Mouse (Mus musculus) neural tube, embryonic 11.5 days (tissue): Measurements from ENCODE around the gene Insm1. TPM values are rescaled to one million over a fixed set of nuclear protein-coding genes. Genes with fewer than 3 reads are reported as not detected.

Experiments
- ATAC-seq: fragments of 200-750 bp; cut with Nextera tagmentation; 2 replicates; pipeline ENCODE4 v1.8.0; 2017; ENCODE audit warnings: moderate number of reproducible peaks, mild to moderate bottlenecking, moderate TSS enrichment, moderate library complexity; ENCODE audit not compliant: insufficient read depth, low FRiP score, low TSS enrichment
- DNase-seq: peaks from one replicate; pipeline ENCODE4 v3.0.0-alpha.2; 2015; ENCODE audit warnings: low spot score
- H3K27ac ChIP-seq: fragments of 300-500 bp; sonication (generic); 2 replicates; pipeline ENCODE4 v1.5.1; 2014; ENCODE audit warnings: low read depth, mild to moderate bottlenecking, low read length
- H3K27me3 ChIP-seq: fragments of 300-500 bp; sonication (generic); 2 replicates; pipeline ENCODE4 v1.6.1; 2014; ENCODE audit warnings: mild to moderate bottlenecking, low read length, mixed read lengths; ENCODE audit not compliant: control insufficient read depth, insufficient read depth
- H3K36me3 ChIP-seq: fragments of 300-500 bp; sonication (generic); 2 replicates; pipeline ENCODE4 v1.6.1; 2014; ENCODE audit warnings: mild to moderate bottlenecking, low read length, moderate library complexity, mixed read lengths; ENCODE audit not compliant: control insufficient read depth, insufficient read depth
- H3K4me1 ChIP-seq: fragments of 300-500 bp; sonication (generic); 2 replicates; pipeline ENCODE4 v1.6.1; 2014; ENCODE audit warnings: low read length, mixed read lengths; ENCODE audit not compliant: control insufficient read depth, insufficient read depth
- H3K4me2 ChIP-seq: fragments of 300-500 bp; sonication (generic); 2 replicates; pipeline ENCODE4 v1.6.1; 2014; ENCODE audit warnings: low read depth, mild to moderate bottlenecking, moderate library complexity
- H3K4me3 ChIP-seq: fragments of 300-500 bp; sonication (generic); 2 replicates; pipeline ENCODE4 v1.5.1; 2014; ENCODE audit warnings: low read depth, low read length
- H3K9ac ChIP-seq: fragments of 300-500 bp; sonication (generic); 2 replicates; pipeline ENCODE4 v1.6.1; 2014; ENCODE audit warnings: mild to moderate bottlenecking, low read length
- H3K9me3 ChIP-seq: fragments of 300-500 bp; sonication (generic); 2 replicates; pipeline ENCODE4 v1.6.1; 2016; ENCODE audit warnings: low read length; ENCODE audit not compliant: control insufficient read depth
- WGBS: fragments of 180-500 bp; shearing (Covaris S2); extraction: QIAGEN DNeasy Blood & Tissue Kit; methylation state at CpG from one replicate; pipeline ENCODE4 v1.1.7; 2014; 5-methylcytosine and 5-hydroxymethylcytosine counted together
- polyA plus RNA-seq: library from polyadenylated mRNA; unstranded; fragments of >200 nt; fragmentation: Nextera tagmentation; extraction: Ambion mirVana; gene quantifications from 2 replicates; pipeline ENCODE4 v1.2.1, GENCODE M21; 2014

Gene Insm1
- polyA plus RNA-seq, 1 experiment from 2014 or later: 9.3 TPM

DNA sequence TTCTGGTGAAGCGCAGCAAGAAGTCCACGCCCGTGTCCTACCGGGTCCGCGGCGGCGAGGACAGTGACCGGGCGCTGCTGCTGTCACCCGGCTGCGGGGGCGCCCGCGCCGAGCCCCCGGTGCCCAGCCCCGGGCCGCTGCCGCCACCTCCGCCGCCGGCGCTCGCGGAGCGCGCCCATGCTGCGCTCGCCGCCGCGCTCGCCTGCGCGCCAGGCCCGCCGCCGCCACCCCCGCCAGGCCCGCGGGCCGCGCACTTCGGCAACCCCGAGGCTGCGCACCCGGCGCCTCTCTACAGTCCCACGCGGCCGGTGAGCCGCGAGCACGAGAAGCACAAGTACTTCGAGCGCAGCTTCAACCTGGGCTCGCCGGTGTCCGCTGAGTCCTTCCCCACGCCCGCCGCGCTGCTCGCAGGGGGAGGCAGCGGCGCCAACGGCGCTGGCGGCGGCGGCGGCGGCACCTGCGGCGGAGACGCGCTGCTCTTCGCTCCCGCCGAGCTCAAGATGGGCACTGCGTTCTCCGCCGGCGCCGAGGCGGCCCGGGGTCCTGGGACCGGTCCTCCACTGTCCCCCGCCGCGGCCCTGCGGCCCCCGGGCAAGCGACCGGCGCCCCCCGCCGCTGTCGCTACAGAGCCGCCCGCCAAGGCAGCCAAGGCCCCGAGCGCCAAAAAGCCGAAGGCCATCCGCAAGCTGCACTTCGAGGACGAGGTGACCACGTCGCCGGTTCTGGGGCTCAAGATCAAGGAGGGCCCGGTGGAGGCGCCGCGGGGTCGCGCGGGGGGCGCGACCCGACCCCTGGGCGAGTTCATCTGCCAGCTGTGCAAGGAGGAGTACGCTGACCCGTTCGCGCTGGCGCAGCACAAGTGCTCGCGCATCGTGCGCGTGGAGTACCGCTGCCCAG is 806 bp downstream of the Insm1 start:
- Histone ChIP-seq H3K27ac (peak overlapping the region; percentile 92), H3K4me1 (peaks cover 30% of the 10 kb centered on the region), H3K4me3 (peak overlapping the region; percentile 58), H3K4me2 (peak overlapping the region; percentile 89), H3K9ac (peak overlapping the region; percentile 85), H3K9me3 (no peaks in the 10 kb centered on the region), H3K27me3 (peaks cover 76% of the 10 kb centered on the region), H3K36me3 (no peaks in the 10 kb centered on the region)
- under 1% methylated on average over 100 of the region's 133 CpGs for WGBS
- DNase-seq (peak; percentile 62), ATAC-seq (peak; percentile 1; the same call in 1 of the 2 replicates)

DNA sequence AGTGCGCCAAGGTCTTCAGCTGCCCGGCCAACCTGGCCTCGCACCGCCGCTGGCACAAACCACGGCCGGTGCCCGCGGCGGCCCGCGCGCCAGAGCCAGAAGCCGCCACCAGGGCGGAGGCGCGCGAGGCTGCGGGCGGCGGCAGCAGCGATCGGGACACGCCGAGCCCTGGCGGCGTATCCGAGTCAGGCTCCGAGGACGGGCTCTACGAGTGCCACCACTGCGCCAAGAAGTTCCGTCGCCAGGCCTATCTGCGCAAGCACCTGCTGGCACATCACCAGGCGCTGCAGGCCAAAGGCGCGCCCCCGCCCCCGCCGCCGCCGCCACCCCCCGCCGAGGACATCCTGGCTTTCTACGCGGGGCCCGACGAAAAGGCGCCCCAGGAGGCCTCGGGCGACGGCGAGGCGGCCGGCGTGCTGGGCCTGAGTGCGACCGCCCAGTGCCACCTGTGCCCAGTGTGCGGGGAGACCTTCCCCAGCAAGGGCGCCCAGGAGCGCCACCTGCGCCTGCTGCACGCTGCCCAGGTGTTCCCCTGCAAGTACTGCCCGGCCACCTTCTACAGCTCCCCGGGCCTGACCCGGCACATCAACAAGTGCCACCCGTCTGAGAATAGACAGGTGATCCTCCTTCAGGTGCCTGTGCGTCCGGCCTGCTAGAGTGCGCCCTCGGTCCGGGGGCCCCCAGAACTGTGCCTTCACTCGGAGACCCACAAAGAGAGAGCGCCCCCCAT is 1.6 kb downstream of the Insm1 start:
- Histone ChIP-seq H3K4me2 (peak overlapping the region; percentile 89), H3K27ac (peak overlapping the region; percentile 92), H3K9ac (peak overlapping the region; percentile 85), H3K9me3 (no peaks in the 10 kb centered on the region), H3K4me3 (peak overlapping the region; percentile 58), H3K27me3 (peaks cover 77% of the 10 kb centered on the region), H3K36me3 (no peaks in the 10 kb centered on the region), H3K4me1 (peaks cover 23% of the 10 kb centered on the region)
- WGBS: 1% methylated on average over 59 of the region's 75 CpGs
- no peak for ATAC-seq
- peak; percentile 51 for DNase-seq

DNA sequence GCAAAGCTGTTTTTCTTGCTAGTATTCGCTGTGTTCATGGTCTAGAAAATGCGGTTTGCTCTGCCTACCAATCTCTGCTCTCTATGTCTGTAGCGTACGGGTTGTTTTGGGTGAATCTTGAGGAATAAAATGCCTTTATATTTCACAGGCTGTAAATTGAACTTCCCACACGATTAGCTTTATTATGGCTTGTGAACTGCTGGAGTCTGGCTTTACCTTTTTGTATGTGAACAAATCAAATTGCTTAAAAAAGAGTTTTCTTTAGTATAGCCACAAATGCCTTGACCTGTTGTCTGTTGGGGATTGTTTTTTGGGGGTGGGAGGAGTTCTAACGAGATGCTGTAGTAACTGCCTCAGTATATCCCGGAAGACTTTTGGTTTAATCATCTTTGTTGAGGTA is 2.4 kb downstream of the Insm1 start:
- H3K9me3 ChIP-seq: no peaks in the 10 kb centered on the region
- 8% methylated on average over 7 of the region's 7 CpGs for WGBS
- DNase-seq (no peak), ATAC-seq (no peak)
- peaks cover 76% of the 10 kb centered on the region for H3K27me3 ChIP-seq
- peak overlapping the region; percentile 58 for H3K4me3 ChIP-seq
- no peak overlapping the region for H3K27ac ChIP-seq
- H3K4me1 ChIP-seq: peaks cover 17% of the 10 kb centered on the region
- peak overlapping the region; percentile 89 for H3K4me2 ChIP-seq
- H3K36me3 ChIP-seq: no peaks in the 10 kb centered on the region
- H3K9ac ChIP-seq: peak overlapping the region; percentile 85; the same call in 1 of the 2 replicates

DNA sequence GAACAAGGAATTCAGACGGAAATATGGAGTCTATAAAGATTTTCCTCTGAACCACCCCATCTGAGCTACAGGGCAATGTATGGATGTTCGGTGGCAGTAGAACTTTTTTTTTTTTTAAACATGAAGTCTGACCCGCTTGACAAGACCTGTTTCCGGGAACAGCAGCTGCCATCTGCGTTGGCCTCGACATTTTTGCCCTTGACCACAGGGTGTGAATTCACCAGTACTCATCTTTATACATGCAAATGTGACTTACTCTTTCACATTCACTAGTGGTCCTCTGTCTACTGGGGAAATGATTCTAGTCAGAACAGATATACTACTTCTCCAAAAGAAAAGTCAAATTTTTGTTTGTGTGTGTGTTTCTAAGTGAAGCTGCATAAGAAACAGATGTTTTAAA is 4.1 kb downstream of the Insm1 start:
- H3K4me1 ChIP-seq: peaks cover 10% of the 10 kb centered on the region
- ATAC-seq (no peak), DNase-seq (no peak)
- peaks cover 63% of the 10 kb centered on the region for H3K27me3 ChIP-seq
- no peak overlapping the region for H3K9ac ChIP-seq
- no peaks in the 10 kb centered on the region for H3K9me3 ChIP-seq
- no peaks in the 10 kb centered on the region for H3K36me3 ChIP-seq
- no peak overlapping the region for H3K4me3 ChIP-seq
- H3K27ac ChIP-seq: no peak overlapping the region
- H3K4me2 ChIP-seq: no peak overlapping the region; the same call in 1 of the 2 replicates
- WGBS: 7% methylated on average over 6 of the region's 6 CpGs

DNA sequence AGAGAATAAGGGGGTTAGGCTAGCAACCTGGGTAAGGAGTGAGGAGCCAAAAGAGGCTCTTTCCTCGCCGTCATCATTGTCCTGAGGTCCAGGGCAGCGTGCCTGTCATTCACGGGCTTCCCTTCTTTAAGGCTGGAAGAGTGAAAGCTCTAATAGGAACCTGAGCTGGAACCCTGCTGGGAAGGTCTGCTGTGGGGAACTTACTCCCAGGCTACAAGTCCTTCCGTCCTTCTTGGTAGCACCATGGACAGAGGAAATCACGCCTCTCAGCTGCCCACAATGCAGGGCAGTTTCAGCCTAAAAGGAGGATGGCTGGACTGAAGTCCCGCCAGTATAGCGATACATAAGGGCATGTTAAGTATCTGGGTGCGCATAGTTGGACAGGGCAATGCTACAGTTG is 4.8 kb downstream of the Insm1 start:
- H3K9ac ChIP-seq: no peak overlapping the region
- H3K4me1 ChIP-seq: peaks cover 10% of the 10 kb centered on the region
- H3K4me3 ChIP-seq: no peak overlapping the region
- peaks cover 60% of the 10 kb centered on the region for H3K27me3 ChIP-seq
- H3K36me3 ChIP-seq: no peaks in the 10 kb centered on the region
- WGBS: 4% methylated on average over 9 of the region's 9 CpGs
- H3K9me3 ChIP-seq: no peaks in the 10 kb centered on the region
- no peak for ATAC-seq
- no peak overlapping the region for H3K4me2 ChIP-seq
- H3K27ac ChIP-seq: no peak overlapping the region
- DNase-seq: peak; percentile 64

DNA sequence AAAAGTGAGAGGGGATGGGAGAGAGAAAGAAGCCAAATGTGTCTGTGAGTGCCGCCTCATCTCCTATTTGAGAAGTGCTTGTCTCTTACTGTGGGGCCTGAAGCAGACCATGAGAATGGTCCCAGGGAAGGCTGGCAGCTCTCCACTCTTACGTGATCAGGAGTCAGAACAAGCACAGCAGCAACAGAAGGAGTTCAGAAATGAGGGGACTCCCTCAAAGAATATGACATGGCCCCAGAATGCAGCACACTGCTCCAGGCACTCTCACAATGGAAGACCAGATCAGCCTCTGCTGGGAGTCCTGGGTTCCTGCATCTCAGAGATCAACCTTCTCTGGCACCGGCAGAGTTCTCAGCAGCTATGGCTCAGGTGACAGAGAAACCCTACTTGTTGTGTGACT is 5.9 kb downstream of the Insm1 start:
- DNase-seq (no peak), ATAC-seq (no peak)
- Histone ChIP-seq H3K4me2 (no peak overlapping the region), H3K4me3 (no peak overlapping the region), H3K27me3 (peaks cover 52% of the 10 kb centered on the region), H3K27ac (no peak overlapping the region), H3K36me3 (no peaks in the 10 kb centered on the region), H3K4me1 (peaks cover 10% of the 10 kb centered on the region), H3K9me3 (no peaks in the 10 kb centered on the region), H3K9ac (no peak overlapping the region)
- 60% methylated on average over 3 of the region's 3 CpGs for whole genome bisulfite sequencing

DNA sequence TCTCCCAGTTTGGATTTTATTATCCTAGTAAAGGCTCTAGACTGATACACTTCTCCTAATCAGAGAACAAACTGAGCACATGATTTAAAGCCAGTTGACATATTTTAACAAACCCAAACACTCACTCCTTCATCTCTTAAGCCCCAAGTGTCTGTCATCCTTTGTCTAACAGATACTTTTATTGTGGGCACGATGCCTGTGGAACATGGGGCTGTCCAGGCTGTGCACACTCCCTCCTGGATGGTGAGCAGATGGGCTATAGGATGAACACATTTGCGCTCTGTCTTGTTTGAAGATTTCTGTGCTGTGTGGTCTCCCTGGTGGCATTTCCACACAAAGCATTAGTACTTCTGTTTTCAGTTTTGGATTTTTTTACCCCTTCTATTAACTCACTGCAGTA is 6.7 kb downstream of the Insm1 start:
- ATAC-seq (no peak), DNase-seq (no peak)
- Histone ChIP-seq H3K36me3 (no peaks in the 10 kb centered on the region), H3K27ac (no peak overlapping the region), H3K27me3 (peaks cover 44% of the 10 kb centered on the region), H3K9me3 (no peaks in the 10 kb centered on the region), H3K9ac (no peak overlapping the region), H3K4me3 (no peak overlapping the region), H3K4me1 (peaks cover 4% of the 10 kb centered on the region), H3K4me2 (no peak overlapping the region)
- WGBS: 73% methylated on average over 2 of the region's 2 CpGs

DNA sequence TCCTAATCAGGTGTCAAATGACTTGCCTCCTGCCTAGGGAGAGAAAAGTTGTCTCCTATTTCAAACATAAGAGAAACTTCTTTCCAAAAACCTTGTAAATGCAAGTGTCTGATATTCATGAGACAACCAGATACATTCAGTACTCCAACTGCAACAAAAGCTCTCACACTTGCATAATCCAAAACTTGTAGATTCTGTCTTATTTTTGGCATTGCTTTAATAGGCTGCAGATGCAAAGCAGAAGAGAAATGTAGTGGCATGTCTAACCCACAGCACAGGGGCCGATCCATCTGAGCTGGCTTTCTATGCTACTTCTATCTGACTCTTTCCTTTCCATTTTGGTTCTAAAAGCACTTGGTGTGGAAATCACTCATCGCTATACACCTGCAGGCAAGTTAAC is 9.8 kb downstream of the Insm1 start:
- H3K4me1 ChIP-seq: no peaks in the 10 kb centered on the region

More for the DNA sequence above, 9.8 kb downstream of the Insm1 start:
- no peak overlapping the region for H3K9ac ChIP-seq
- H3K4me3 ChIP-seq: no peak overlapping the region
- no peak for ATAC-seq
- H3K27ac ChIP-seq: no peak overlapping the region
- DNase-seq: no peak
- WGBS: 94% methylated on average over 2 of the region's 2 CpGs
- no peak overlapping the region for H3K4me2 ChIP-seq
- no peaks in the 10 kb centered on the region for H3K36me3 ChIP-seq
- H3K9me3 ChIP-seq: no peaks in the 10 kb centered on the region
- H3K27me3 ChIP-seq: peaks cover 18% of the 10 kb centered on the region
